8 mouse cellular contexts compared by ENCODE assay signal in the genomic region with DNA sequence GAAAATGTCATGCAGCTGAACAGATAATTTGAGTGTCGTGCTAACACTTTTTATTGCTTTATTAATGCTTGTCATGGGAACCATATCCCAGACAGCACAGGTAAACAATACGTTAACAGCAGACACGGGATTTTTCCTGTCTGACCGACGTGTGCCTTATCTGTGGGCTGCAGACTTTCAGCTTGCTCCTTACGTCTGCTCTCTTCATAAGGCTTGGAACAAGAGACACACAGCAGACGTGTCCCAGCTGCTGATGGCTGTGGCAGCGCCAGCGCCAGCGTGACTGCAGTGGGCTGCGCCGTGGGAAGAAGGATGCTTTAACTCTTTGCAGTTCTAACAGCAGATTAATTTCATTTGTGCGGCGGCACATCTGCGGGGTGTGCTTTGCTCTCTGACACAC.
DNase-seq lines count a peak whose midpoint lies in the region; ATAC-seq and TF ChIP-seq lines count a peak whose summit lies in the region.

No protein-coding gene starts in this region.

- intact Hi-C loops in left cerebral cortex, adult 2 months (cut with DNase I) = loop anchor here (1.0 kb wide), 1 partner anchor 18 kb away; no protein-coding TSS in a partner anchor

- peak overlapping the region; percentile 2 for H3K27ac ChIP-seq in left cerebral cortex, adult 2 months
- peak overlapping the region; percentile 47 for H3K27ac ChIP-seq in heart, embryonic 11.5 days (ENCODE audit: low read depth, low read length)
- H3K27ac ChIP-seq in layer of hippocampus, adult 2 months = peak overlapping the region; percentile 73
- 0 out of 2 replicates have a peak overlapping the region, but pooled peaks have one; percentile 16 for H3K27ac ChIP-seq in midbrain, embryonic 11.5 days (ENCODE audit: low read depth, low read length)
- no peak overlapping the region for H3K27ac ChIP-seq in thymus, adult 2 months (ENCODE audit: control insufficient read depth, insufficient read depth, low read length)

- 0 out of 2 replicates have a peak overlapping the region, but pooled peaks have one; percentile 6 for H3K9ac ChIP-seq in heart, embryonic 11.5 days (ENCODE audit: low read depth, low read length)
- no peak overlapping the region for H3K9ac ChIP-seq in midbrain, embryonic 11.5 days (ENCODE audit: low read length)

- H3K4me2 ChIP-seq in heart, embryonic 11.5 days = peak overlapping the region; percentile 49
- H3K4me2 ChIP-seq in midbrain, embryonic 11.5 days = no peak overlapping the region

- 0 out of 2 replicates have a peak overlapping the region, but pooled peaks have one; percentile 14 for H3K4me3 ChIP-seq in left cerebral cortex, adult 2 months
- H3K4me3 ChIP-seq in heart, embryonic 11.5 days (ENCODE audit: low read depth, low read length) = peak overlapping the region; percentile 2; the same call in 1 of the 2 replicates
- peak overlapping the region; percentile 20 for H3K4me3 ChIP-seq in layer of hippocampus, adult 2 months
- no peak overlapping the region for H3K4me3 ChIP-seq in midbrain, embryonic 11.5 days (ENCODE audit: low read depth, low read length)
- H3K4me3 ChIP-seq in thymus, adult 2 months (ENCODE audit: control insufficient read depth, insufficient read depth, low read length) = no peak overlapping the region

- no peak for TF ChIP-seq POLR2A in thymus, adult 2 months (IDR thresholded peaks at IDR 0.05; ENCODE audit: control insufficient read depth, extremely low read depth, insufficient read depth, low read length, poor library complexity)

- H3K9me3 ChIP-seq in heart, embryonic 11.5 days (replicated peaks; ENCODE audit: control insufficient read depth, low read length) = no peaks in the 10 kb centered on the region
- H3K9me3 ChIP-seq in midbrain, embryonic 11.5 days (ENCODE audit: control insufficient read depth, low read length) = no peaks in the 10 kb centered on the region

- 14% methylated on average over 15 of the region's 15 CpGs for WGBS in heart, embryonic 11.5 days (ENCODE audit: insufficient replicate concordance)
- WGBS in midbrain, embryonic 11.5 days = 71% methylated on average over 15 of the region's 15 CpGs
- 72% methylated on average over 15 of the region's 15 CpGs for WGBS in thymus, adult 2 months

- peaks cover 4% of the 10 kb centered on the region; the same call in 1 of the 2 replicates for H3K27me3 ChIP-seq in heart, embryonic 11.5 days (ENCODE audit: control insufficient read depth, insufficient read depth, low read length)
- H3K27me3 ChIP-seq in midbrain, embryonic 11.5 days (ENCODE audit: control insufficient read depth, insufficient read depth, low read length) = no peaks in the 10 kb centered on the region
- no peaks in the 10 kb centered on the region for H3K27me3 ChIP-seq in thymus, adult 2 months (ENCODE audit: control insufficient read depth, insufficient read depth, low read length)

- H3K4me1 ChIP-seq in heart, embryonic 11.5 days (ENCODE audit: control insufficient read depth, insufficient read depth, low read length) = peaks cover 19% of the 10 kb centered on the region
- H3K4me1 ChIP-seq in midbrain, embryonic 11.5 days (ENCODE audit: control insufficient read depth, insufficient read depth, low read length) = peaks cover 9% of the 10 kb centered on the region
- H3K4me1 ChIP-seq in thymus, adult 2 months (replicated peaks; ENCODE audit: control insufficient read depth, insufficient read depth, low read length) = peaks cover 7% of the 10 kb centered on the region

- peak; percentile 67; the same call in 1 of the 2 replicates for ATAC-seq in heart, embryonic 11.5 days (replicated peaks; ENCODE audit: insufficient number of reproducible peaks, low FRiP score, low TSS enrichment)
- ATAC-seq in midbrain, embryonic 11.5 days (ENCODE audit: low FRiP score) = peak; percentile 33; the same call in 1 of the 2 replicates

- peak; percentile 41 to 56 for DNase-seq in left cerebral cortex, adult 2 months (ENCODE audit: extremely low spot score in 1 of 2, low spot score in 2 of 2)
- DNase-seq in left cerebral cortex, adult 11 months (ENCODE audit: low spot score) = no peak
- DNase-seq in layer of hippocampus, adult 2 months (ENCODE audit: low spot score in 2 of 2) = peak; percentile 46
- no peak for DNase-seq in midbrain, embryonic 11.5 days (ENCODE audit: low spot score, missing footprints)
- no peak for DNase-seq in T-cell, adult 2 months (ENCODE audit: low spot score)
- no peak for DNase-seq in thymus, adult 2 months
- DNase-seq in adrenal gland, postnatal 10 days = no peak

- H3K36me3 ChIP-seq in heart, embryonic 11.5 days (ENCODE audit: control insufficient read depth, insufficient read depth, low read length) = no peaks in the 10 kb centered on the region
- H3K36me3 ChIP-seq in midbrain, embryonic 11.5 days (ENCODE audit: control insufficient read depth, insufficient read depth, low read length) = no peaks in the 10 kb centered on the region
- H3K36me3 ChIP-seq in thymus, adult 2 months (ENCODE audit: control insufficient read depth, insufficient read depth, low read length) = no peaks in the 10 kb centered on the region

- no peak for TF ChIP-seq CTCF in left cerebral cortex, adult 2 months (IDR thresholded peaks at IDR 0.05)
- no peak for TF ChIP-seq CTCF in layer of hippocampus, adult 2 months (conservative IDR thresholded peaks at IDR 0.05)
- TF ChIP-seq CTCF in thymus, adult 2 months (IDR thresholded peaks at IDR 0.05; ENCODE audit: borderline replicate concordance, control insufficient read depth, extremely low read depth, insufficient read depth, low read length, poor library complexity) = no peak

Comparison
In these comparisons a context has a peak if more than half of its experiments do, and no peak if none do; other contexts are left out.
1. DNase-seq: peak in left cerebral cortex, adult 2 months (2 of 2) and layer of hippocampus, adult 2 months (2 of 2); none in left cerebral cortex, adult 11 months (single experiment), midbrain, embryonic 11.5 days (single experiment), T-cell, adult 2 months (single experiment), thymus, adult 2 months (single experiment) and adrenal gland, postnatal 10 days (single experiment).
2. H3K4me3 ChIP-seq: peak in left cerebral cortex, adult 2 months (single experiment), heart, embryonic 11.5 days (single experiment) and layer of hippocampus, adult 2 months (single experiment); none in midbrain, embryonic 11.5 days (single experiment) and thymus, adult 2 months (single experiment).